Mouse (Mus musculus): ENCODE measurements around the gene Tdrd3.

The Tdrd3 gene

GRCm38 (mm10) chr14:87531847-87532246, 115.4 kb downstream of the Tdrd3 start:
- in situ Hi-C loops (cut with MboI; ENCODE audit: low pct_unique_long_range_greater_than_20kb in 1 of 2, low sequenced_read_pairs in 2 of 2, unreplicated experiment in 1 of 2), result no loop called here

GRCm38 (mm10) chr14:87537127-87537819, 120.8 kb downstream of the Tdrd3 start:
- in situ Hi-C loops (cut with MboI; ENCODE audit: low pct_unique_long_range_greater_than_20kb in 1 of 2, low sequenced_read_pairs in 2 of 2, unreplicated experiment in 1 of 2), result no loop called here

- in situ Hi-C loops (cut with MboI; ENCODE audit: low pct_unique_long_range_greater_than_20kb in 1 of 2, low sequenced_read_pairs in 2 of 2, unreplicated experiment in 1 of 2), result no loop called here
Observed at GRCm38 (mm10) chr14:87549986-87550385, 133.5 kb downstream of the Tdrd3 start.

GRCm38 (mm10) chr14:87552211-87552610, 135.8 kb downstream of the Tdrd3 start:
- in situ Hi-C loops (cut with MboI; ENCODE audit: low pct_unique_long_range_greater_than_20kb in 1 of 2, low sequenced_read_pairs in 2 of 2, unreplicated experiment in 1 of 2), result no loop called here

- in situ Hi-C loops (cut with MboI; ENCODE audit: low pct_unique_long_range_greater_than_20kb in 1 of 2, low sequenced_read_pairs in 2 of 2, unreplicated experiment in 1 of 2), result no loop called here
Observed at GRCm38 (mm10) chr14:87563841-87564240, 147.4 kb downstream of the Tdrd3 start.

GRCm38 (mm10) chr14:87566211-87566610, 149.8 kb downstream of the Tdrd3 start:
- in situ Hi-C loops (cut with MboI; ENCODE audit: low pct_unique_long_range_greater_than_20kb in 1 of 2, low sequenced_read_pairs in 2 of 2, unreplicated experiment in 1 of 2), result no loop called here

- in situ Hi-C loops (cut with MboI; ENCODE audit: low pct_unique_long_range_greater_than_20kb in 1 of 2, low sequenced_read_pairs in 2 of 2, unreplicated experiment in 1 of 2), result no loop called here
Observed at GRCm38 (mm10) chr14:87567034-87567461, 150.6 kb downstream of the Tdrd3 start.

GRCm38 (mm10) chr14:87567626-87568446, 151.4 kb downstream of the Tdrd3 start:
- in situ Hi-C loops (cut with MboI; ENCODE audit: low pct_unique_long_range_greater_than_20kb in 1 of 2, low sequenced_read_pairs in 2 of 2, unreplicated experiment in 1 of 2), result no loop called here

- in situ Hi-C loops (cut with MboI; ENCODE audit: low pct_unique_long_range_greater_than_20kb in 1 of 2, low sequenced_read_pairs in 2 of 2, unreplicated experiment in 1 of 2), result no loop called here
Observed at GRCm38 (mm10) chr14:87568447-87568908, 152.0 kb downstream of the Tdrd3 start.

GRCm38 (mm10) chr14:87569471-87569870, 153.0 kb downstream of the Tdrd3 start:
- in situ Hi-C loops (cut with MboI; ENCODE audit: low pct_unique_long_range_greater_than_20kb in 1 of 2, low sequenced_read_pairs in 2 of 2, unreplicated experiment in 1 of 2), result no loop called here

- in situ Hi-C loops (cut with MboI; ENCODE audit: low pct_unique_long_range_greater_than_20kb in 1 of 2, low sequenced_read_pairs in 2 of 2, unreplicated experiment in 1 of 2), result no loop called here
Observed at GRCm38 (mm10) chr14:87572453-87572852, 156.0 kb downstream of the Tdrd3 start.

- in situ Hi-C loops (cut with MboI; ENCODE audit: low pct_unique_long_range_greater_than_20kb in 1 of 2, low sequenced_read_pairs in 2 of 2, unreplicated experiment in 1 of 2), result no loop called here
Observed at GRCm38 (mm10) chr14:87582610-87583009, 166.2 kb downstream of the Tdrd3 start.

All from mouse embryonic stem cell (cell line).